Mouse (Mus musculus): ENCODE results near the gene Spata48. TPM values are rescaled to one million over a fixed set of nuclear protein-coding genes. Genes with fewer than 3 reads are reported as not detected.

The Spata48 gene
- polyA plus RNA-seq, 1 experiment from 2014 or later: 0.11 TPM

DNA sequence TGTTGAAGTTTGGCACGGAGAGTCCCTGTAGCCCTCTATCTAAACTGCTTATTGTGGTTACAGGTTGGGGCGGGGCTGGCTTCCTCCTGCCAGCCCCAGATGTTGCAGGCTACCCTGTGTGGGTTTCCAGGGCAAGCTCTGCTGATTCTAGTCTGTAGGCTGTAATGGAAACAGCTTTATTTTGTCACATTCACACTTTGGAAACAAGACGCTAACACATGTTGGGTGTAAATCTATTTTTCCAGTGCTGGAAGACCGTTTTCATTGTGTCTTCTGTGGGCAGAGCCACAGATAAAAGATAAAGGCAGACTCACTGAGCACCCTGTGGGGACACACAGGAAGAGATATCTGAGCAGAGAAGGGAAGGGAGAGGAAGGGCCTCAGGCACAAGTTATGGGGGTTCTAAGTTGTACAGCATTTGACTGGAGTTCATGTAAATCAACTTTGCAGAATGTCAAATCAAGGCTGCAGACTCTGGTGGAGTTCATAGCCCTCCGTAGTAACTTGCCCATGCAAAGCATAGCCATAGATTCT is 60.1 kb downstream of the Spata48 start:
- no peaks in the 10 kb centered on the region for H3K9me3 ChIP-seq (ENCODE audit: control insufficient read depth, low read length)
- no peak overlapping the region for H3K4me3 ChIP-seq (ENCODE audit: low read length)
- H3K4me1 ChIP-seq (ENCODE audit: control insufficient read depth, insufficient read depth, low read depth, low read length): no peaks in the 10 kb centered on the region
- no peak overlapping the region for H3K27ac ChIP-seq (ENCODE audit: low read depth, low read length)
- 85% methylated on average over 5 of the region's 5 CpGs for WGBS
- H3K4me2 ChIP-seq (ENCODE audit: low read length): no peak overlapping the region
- no peak for ATAC-seq
- no peaks in the 10 kb centered on the region for H3K36me3 ChIP-seq (ENCODE audit: control insufficient read depth, insufficient read depth, low read length)
- no peak overlapping the region for H3K9ac ChIP-seq (ENCODE audit: low read depth, low read length)
- no peaks in the 10 kb centered on the region for H3K27me3 ChIP-seq (replicated peaks; ENCODE audit: control insufficient read depth, insufficient read depth, low read length)

DNA sequence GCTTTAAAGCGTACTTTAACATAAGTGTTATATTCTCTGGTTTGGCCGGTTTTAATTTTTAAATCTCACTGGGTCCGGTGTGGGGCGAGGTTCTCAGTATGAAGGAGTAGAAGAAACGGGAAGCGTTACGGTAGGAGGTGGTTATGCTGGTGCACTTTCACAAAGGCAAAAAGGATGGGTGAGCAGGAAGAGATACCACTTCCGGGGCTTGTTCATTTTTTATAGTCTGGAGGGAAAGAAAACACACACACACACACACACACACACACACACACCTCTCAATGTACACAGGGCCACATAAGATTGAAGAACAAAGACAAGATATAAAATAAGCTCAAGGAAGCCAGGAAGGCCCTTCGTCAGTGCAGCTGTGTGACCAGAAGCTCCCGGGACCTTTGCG is 66.9 kb downstream of the Spata48 start:
- Histone ChIP-seq H3K4me1 (ENCODE audit: control insufficient read depth, insufficient read depth, low read depth, low read length) (no peaks in the 10 kb centered on the region), H3K27me3 (replicated peaks; ENCODE audit: control insufficient read depth, insufficient read depth, low read length) (no peaks in the 10 kb centered on the region), H3K36me3 (ENCODE audit: control insufficient read depth, insufficient read depth, low read length) (no peaks in the 10 kb centered on the region), H3K4me2 (ENCODE audit: low read length) (no peak overlapping the region), H3K4me3 (ENCODE audit: low read length) (no peak overlapping the region), H3K27ac (ENCODE audit: low read depth, low read length) (no peak overlapping the region), H3K9me3 (ENCODE audit: control insufficient read depth, low read length) (no peaks in the 10 kb centered on the region), H3K9ac (ENCODE audit: low read depth, low read length) (no peak overlapping the region)
- no peak for ATAC-seq
- WGBS: 74% methylated on average over 11 of the region's 11 CpGs

DNA sequence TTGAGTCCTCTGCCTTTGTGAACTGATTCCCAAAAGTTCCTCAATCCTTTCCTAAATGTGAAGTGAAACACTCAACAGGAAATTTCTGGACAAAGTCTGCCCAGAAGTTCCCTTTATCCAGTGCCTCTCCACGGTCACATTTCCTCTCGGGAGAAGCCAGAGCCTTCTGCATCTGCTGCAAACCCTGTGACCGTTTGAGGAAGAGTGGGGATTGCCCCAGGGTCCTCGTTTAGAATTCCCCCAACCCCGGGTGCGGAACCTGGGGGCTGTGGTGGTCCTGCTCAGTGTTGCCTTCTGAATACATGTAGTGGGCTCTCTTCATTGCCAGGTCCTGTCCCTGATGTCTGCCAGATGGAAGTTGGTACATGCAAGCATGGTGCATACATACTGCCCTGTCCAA is 67.3 kb downstream of the Spata48 start:
- Histone ChIP-seq H3K27me3 (replicated peaks; ENCODE audit: control insufficient read depth, insufficient read depth, low read length) (no peaks in the 10 kb centered on the region), H3K4me1 (ENCODE audit: control insufficient read depth, insufficient read depth, low read depth, low read length) (no peaks in the 10 kb centered on the region), H3K4me3 (ENCODE audit: low read length) (no peak overlapping the region), H3K9ac (ENCODE audit: low read depth, low read length) (no peak overlapping the region), H3K27ac (ENCODE audit: low read depth, low read length) (no peak overlapping the region), H3K4me2 (ENCODE audit: low read length) (no peak overlapping the region), H3K36me3 (ENCODE audit: control insufficient read depth, insufficient read depth, low read length) (no peaks in the 10 kb centered on the region), H3K9me3 (ENCODE audit: control insufficient read depth, low read length) (no peaks in the 10 kb centered on the region)
- 77% methylated on average over 6 of the region's 6 CpGs for WGBS
- no peak for ATAC-seq

DNA sequence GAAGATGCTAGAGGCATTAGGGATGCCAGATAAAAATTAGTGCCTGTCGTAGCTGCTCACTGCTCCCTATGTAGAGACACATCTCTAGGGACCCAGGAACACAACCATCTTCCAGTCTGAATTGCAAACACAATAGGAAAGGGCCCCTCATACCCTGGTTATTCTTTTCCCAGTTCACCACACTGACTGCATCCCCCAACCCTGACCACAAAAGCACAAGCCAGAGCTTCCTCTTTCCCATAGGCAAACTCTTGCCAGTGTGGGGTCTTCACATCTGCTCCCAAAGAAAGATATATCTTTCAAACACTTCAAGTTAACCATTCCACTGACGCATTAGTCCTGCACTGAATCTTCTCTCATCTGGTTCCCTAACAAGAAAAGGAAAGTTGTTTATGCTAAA is 68.2 kb downstream of the Spata48 start:
- no peaks in the 10 kb centered on the region for H3K36me3 ChIP-seq (ENCODE audit: control insufficient read depth, insufficient read depth, low read length)
- H3K27me3 ChIP-seq (replicated peaks; ENCODE audit: control insufficient read depth, insufficient read depth, low read length): no peaks in the 10 kb centered on the region
- no peak for ATAC-seq
- H3K4me1 ChIP-seq (ENCODE audit: control insufficient read depth, insufficient read depth, low read depth, low read length): no peaks in the 10 kb centered on the region
- H3K4me2 ChIP-seq (ENCODE audit: low read length): no peak overlapping the region
- no peak overlapping the region for H3K27ac ChIP-seq (ENCODE audit: low read depth, low read length)
- WGBS: 81% methylated on average over 2 of the region's 2 CpGs
- H3K4me3 ChIP-seq (ENCODE audit: low read length): no peak overlapping the region
- H3K9ac ChIP-seq (ENCODE audit: low read depth, low read length): no peak overlapping the region
- H3K9me3 ChIP-seq (ENCODE audit: control insufficient read depth, low read length): no peaks in the 10 kb centered on the region

DNA sequence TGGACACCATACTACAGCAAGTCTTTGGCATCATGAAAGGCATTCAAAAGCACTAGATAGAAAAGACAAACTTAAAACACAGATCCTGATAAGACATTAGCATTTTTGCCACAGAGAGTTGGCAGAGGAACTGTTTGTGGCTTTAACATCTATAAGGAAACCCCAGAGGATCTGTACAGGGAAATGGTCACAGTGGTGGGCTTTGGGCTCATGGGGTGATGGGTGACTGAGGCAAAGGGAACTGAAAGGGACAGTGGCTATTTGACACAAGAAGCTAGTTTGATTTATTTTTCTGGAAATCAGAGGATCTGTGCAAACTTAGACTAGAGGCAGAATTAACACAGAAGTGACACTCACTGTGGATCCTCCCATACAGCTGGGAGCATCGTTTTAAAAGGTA is 74.4 kb downstream of the Spata48 start:
- Histone ChIP-seq H3K9me3 (ENCODE audit: control insufficient read depth, low read length) (no peaks in the 10 kb centered on the region), H3K27ac (ENCODE audit: low read depth, low read length) (no peak overlapping the region)
- WGBS: 100% methylated on average over 1 of the region's 1 CpGs

DNA sequence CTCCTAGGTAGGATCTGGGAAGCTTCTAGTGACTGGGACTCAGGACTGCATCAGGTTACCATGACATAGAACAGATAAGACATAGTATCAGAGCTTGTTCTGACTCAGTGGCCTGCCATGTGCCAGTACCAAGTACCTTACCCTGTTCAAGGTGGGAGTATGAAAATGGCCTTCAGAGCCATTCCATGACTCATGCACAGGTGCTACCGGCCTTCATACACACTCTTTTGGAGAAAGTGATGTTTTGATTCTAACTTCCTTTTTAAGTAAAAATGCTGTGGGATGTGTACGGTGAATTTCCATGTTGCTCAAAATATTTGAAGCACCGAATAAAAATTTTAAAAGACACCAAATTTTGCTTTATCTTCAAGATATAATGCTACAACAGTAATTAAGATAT is 84.1 kb downstream of the Spata48 start:
- WGBS: 93% methylated on average over 3 of the region's 3 CpGs
- Histone ChIP-seq H3K9ac (ENCODE audit: low read depth, low read length) (no peak overlapping the region), H3K27me3 (replicated peaks; ENCODE audit: control insufficient read depth, insufficient read depth, low read length) (no peaks in the 10 kb centered on the region), H3K4me2 (ENCODE audit: low read length) (no peak overlapping the region), H3K4me1 (ENCODE audit: control insufficient read depth, insufficient read depth, low read depth, low read length) (no peaks in the 10 kb centered on the region), H3K27ac (ENCODE audit: low read depth, low read length) (no peak overlapping the region), H3K4me3 (ENCODE audit: low read length) (no peak overlapping the region), H3K9me3 (ENCODE audit: control insufficient read depth, low read length) (no peaks in the 10 kb centered on the region), H3K36me3 (ENCODE audit: control insufficient read depth, insufficient read depth, low read length) (no peaks in the 10 kb centered on the region)
- no peak for ATAC-seq

More for the DNA sequence above, 74.4 kb downstream of the Spata48 start:
- Histone ChIP-seq H3K36me3 (ENCODE audit: control insufficient read depth, insufficient read depth, low read length) (no peaks in the 10 kb centered on the region), H3K9ac (ENCODE audit: low read depth, low read length) (no peak overlapping the region), H3K4me2 (ENCODE audit: low read length) (no peak overlapping the region), H3K4me3 (ENCODE audit: low read length) (no peak overlapping the region), H3K27me3 (replicated peaks; ENCODE audit: control insufficient read depth, insufficient read depth, low read length) (no peaks in the 10 kb centered on the region), H3K4me1 (ENCODE audit: control insufficient read depth, insufficient read depth, low read depth, low read length) (no peaks in the 10 kb centered on the region)
- no peak for ATAC-seq

DNA sequence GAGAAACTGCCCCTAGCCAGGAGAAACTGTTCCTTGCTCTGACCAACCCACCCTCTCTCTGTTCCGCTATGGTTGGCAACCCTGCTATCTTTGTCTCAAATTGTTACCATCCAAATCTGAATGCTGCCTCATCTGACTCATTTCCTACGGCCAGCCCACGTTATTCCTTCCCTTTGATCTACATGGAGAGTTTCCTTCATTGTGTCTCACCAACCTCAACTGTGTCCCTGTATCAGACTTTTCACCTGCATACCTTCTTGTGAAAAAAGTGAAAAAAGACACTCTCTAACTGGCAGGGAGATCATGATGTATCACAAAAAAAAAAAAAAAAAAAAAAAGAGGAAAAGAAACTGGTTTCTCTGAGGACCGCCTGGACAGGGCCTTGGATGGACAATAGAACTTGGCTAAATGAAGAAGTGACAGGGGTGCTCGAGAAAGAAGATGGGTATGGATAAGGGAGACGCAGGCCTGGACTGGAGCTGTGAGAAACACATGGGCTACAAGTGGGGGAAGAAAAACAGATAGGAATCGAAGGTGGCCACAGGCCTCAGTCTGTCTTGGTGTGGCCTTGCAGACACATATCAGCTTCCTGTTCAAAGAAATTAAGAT is 85.1 kb downstream of the Spata48 start:
- WGBS: 86% methylated on average over 7 of the region's 7 CpGs
- Histone ChIP-seq H3K4me3 (ENCODE audit: low read length) (no peak overlapping the region), H3K9me3 (ENCODE audit: control insufficient read depth, low read length) (no peaks in the 10 kb centered on the region), H3K4me2 (ENCODE audit: low read length) (no peak overlapping the region), H3K27me3 (replicated peaks; ENCODE audit: control insufficient read depth, insufficient read depth, low read length) (no peaks in the 10 kb centered on the region), H3K27ac (ENCODE audit: low read depth, low read length) (no peak overlapping the region), H3K9ac (ENCODE audit: low read depth, low read length) (no peak overlapping the region), H3K4me1 (ENCODE audit: control insufficient read depth, insufficient read depth, low read depth, low read length) (no peaks in the 10 kb centered on the region), H3K36me3 (ENCODE audit: control insufficient read depth, insufficient read depth, low read length) (no peaks in the 10 kb centered on the region)
- no peak for ATAC-seq

DNA sequence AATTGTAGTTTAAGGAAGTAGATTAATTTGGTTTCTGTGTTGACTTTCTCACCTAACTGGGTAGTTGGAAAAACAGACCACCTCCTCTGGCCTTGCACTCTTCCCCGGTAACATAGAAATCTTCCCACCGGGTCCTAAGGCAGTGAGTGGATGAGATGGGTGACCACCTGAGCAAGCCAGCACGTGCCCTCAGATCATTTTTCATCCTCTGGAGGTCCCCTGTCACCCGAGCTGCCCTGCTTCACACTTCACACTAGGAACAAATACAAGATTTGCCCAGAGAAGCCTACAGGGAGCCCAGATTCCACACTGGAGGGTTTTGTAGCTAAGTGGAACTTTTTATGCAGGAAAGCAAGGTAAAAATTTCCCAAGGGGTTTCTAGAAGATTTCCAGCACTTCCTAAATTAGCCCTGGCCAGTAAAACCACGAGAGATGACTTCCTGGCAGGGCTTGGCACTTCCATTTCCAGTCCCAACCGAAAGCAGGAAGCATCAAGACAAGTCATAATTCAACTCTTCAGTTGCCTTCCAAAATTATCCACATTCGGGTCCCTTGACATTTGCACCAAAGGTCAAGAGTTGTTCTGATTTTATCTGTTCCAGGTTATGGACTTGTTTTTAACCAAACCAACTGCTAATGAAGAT is 85.8 kb downstream of the Spata48 start:
- 82% methylated on average over 7 of the region's 7 CpGs for WGBS
- ATAC-seq: no peak

DNA sequence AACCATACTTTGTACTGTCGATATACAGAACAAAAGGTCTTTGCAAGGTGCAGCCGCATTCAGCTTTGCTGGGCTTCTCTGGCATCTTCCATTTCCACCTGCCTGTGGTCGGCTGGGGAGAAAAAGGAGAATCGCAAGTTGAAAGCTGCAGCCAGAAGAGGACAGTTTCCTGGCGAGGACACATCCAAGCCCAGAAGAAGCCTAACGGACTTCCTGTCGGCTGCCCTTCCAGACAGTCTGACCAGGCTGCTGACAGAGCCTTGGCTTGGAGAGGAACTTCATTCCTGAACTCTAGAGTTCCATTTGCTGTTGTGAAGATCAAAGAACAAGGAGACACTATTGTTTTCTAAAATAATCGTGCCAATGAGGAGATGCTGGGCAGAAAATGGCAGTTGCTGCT is 93.7 kb downstream of the Spata48 start:
- Histone ChIP-seq H3K4me3 (ENCODE audit: low read length) (no peak overlapping the region), H3K4me1 (ENCODE audit: control insufficient read depth, insufficient read depth, low read depth, low read length) (no peaks in the 10 kb centered on the region), H3K9me3 (ENCODE audit: control insufficient read depth, low read length) (no peaks in the 10 kb centered on the region), H3K27ac (ENCODE audit: low read depth, low read length) (no peak overlapping the region), H3K4me2 (ENCODE audit: low read length) (no peak overlapping the region), H3K9ac (ENCODE audit: low read depth, low read length) (no peak overlapping the region), H3K27me3 (replicated peaks; ENCODE audit: control insufficient read depth, insufficient read depth, low read length) (no peaks in the 10 kb centered on the region), H3K36me3 (ENCODE audit: control insufficient read depth, insufficient read depth, low read length) (no peaks in the 10 kb centered on the region)
- no peak for ATAC-seq
- 83% methylated on average over 8 of the region's 8 CpGs for WGBS

More for the DNA sequence above, 85.8 kb downstream of the Spata48 start:
- Histone ChIP-seq H3K9me3 (ENCODE audit: control insufficient read depth, low read length) (no peaks in the 10 kb centered on the region), H3K4me2 (ENCODE audit: low read length) (no peak overlapping the region), H3K27ac (ENCODE audit: low read depth, low read length) (no peak overlapping the region), H3K4me3 (ENCODE audit: low read length) (no peak overlapping the region), H3K4me1 (ENCODE audit: control insufficient read depth, insufficient read depth, low read depth, low read length) (no peaks in the 10 kb centered on the region), H3K36me3 (ENCODE audit: control insufficient read depth, insufficient read depth, low read length) (no peaks in the 10 kb centered on the region), H3K27me3 (replicated peaks; ENCODE audit: control insufficient read depth, insufficient read depth, low read length) (no peaks in the 10 kb centered on the region), H3K9ac (ENCODE audit: low read depth, low read length) (no peak overlapping the region)

Measured in hindbrain, embryonic 16.5 days (tissue).